Mouse (Mus musculus): ENCODE measurements around the gene Rapsn. TPM values are rescaled to one million over a fixed set of nuclear protein-coding genes. Genes with fewer than 3 reads are reported as not detected.
A peak's percentile ranks its signal among the peaks of the same experiment; 100 is the strongest.

The Rapsn gene
- total and polyA plus RNA-seq, 3 experiments, result 0.10 TPM; not detected in 2

DNA sequence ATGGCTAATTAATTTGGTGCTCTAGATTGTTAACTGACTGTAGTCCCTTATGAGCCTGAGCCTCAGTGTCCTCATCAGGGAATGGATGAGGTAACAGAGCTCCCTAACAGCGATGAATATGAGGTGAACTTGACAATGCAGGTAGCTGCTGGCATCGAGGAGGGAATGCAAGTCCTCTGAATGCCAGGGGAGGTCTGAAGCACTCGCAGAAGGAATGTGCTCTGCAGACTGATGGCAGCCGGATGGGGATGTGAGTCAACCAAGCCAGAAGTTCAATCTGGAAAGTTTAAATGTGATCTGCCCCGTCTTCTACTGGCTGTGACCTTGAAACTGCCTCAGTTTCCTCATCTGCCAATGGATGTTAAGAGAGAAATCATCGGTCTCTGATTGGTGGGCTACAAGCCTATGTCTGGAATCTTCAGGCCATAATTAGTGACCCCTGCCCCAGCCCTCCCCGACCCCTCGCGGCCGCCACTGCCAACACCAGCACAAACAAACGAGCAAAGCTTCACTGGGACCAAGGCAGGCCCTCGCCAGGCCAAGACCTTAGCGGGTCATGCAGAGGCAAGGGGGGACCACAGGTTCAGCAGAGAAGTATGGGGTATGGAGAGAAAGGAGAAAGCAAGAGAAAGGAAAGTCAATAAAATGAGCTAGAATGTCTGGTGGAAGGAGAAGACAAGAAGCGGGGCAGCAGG lies 34.0 kb downstream of the Rapsn start:
- peaks cover 7% of the 10 kb centered on the region; the same call in 1 of the 2 replicates for H3K79me2 ChIP-seq (ENCODE audit: control insufficient read depth, insufficient read depth, low read length, poor library complexity)
- peak overlapping the region; percentile 53 for H3K27ac ChIP-seq (ENCODE audit: control insufficient read depth, low read depth, low read length)
- peaks cover 0 to 6% of the 10 kb centered on the region in 2 experiments; a peak in 3 of 4 replicates for H3K4me1 ChIP-seq (ENCODE audit: control insufficient read depth in 1 of 2, insufficient read depth in 2 of 2, low read length in 2 of 2)
- peak overlapping the region; percentile 80 to 90 for H3K4me3 ChIP-seq (ENCODE audit: control insufficient read depth in 1 of 2, insufficient read depth in 1 of 2, low read depth in 2 of 2, low read length in 2 of 2)
- TF ChIP-seq JUND (IDR thresholded peaks at IDR 0.05; ENCODE audit: low read depth, low read length) (no peak), MAZ (IDR thresholded peaks at IDR 0.05; ENCODE audit: low read depth, low read length) (no peak), USF2 (IDR thresholded peaks at IDR 0.05; ENCODE audit: borderline replicate concordance in 1 of 2, insufficient read depth in 1 of 2, low read depth in 1 of 2, low read length in 2 of 2) (no peak), RAD21 (IDR thresholded peaks at IDR 0.05; ENCODE audit: low read depth, low read length) (no peak), CTCF (IDR thresholded peaks at IDR 0.05 in 2 of 3, conservative IDR thresholded peaks at IDR 0.05 in 1 of 3; ENCODE audit: control insufficient read depth in 1 of 3, insufficient read depth in 1 of 3, low read depth in 2 of 3, low read length in 3 of 3, poor library complexity in 1 of 3, severe bottlenecking in 1 of 3) (no peak), CHD2 (IDR thresholded peaks at IDR 0.05; ENCODE audit: low read length) (no peak), KAT2A (conservative IDR thresholded peaks at IDR 0.05; ENCODE audit: low read depth, low read length) (no peak), POLR2AphosphoS2 (IDR thresholded peaks at IDR 0.05; ENCODE audit: low read length) (no peak), EP300 (IDR thresholded peaks at IDR 0.05; ENCODE audit: low read depth in 1 of 2, low read length in 2 of 2) (no peak), GABPA (IDR thresholded peaks at IDR 0.05; ENCODE audit: low read depth, low read length) (no peak), NELFE (IDR thresholded peaks at IDR 0.05; ENCODE audit: low read depth, low read length) (no peak), ZNF384 (IDR thresholded peaks at IDR 0.05; ENCODE audit: low read depth, low read length) (no peak), POLR2AphosphoS5 (IDR thresholded peaks at IDR 0.05; ENCODE audit: borderline replicate concordance, low read depth, low read length) (no peak), ZMIZ1 (IDR thresholded peaks at IDR 0.05; ENCODE audit: low read depth, low read length) (no peak), TCF12 (IDR thresholded peaks at IDR 0.05; ENCODE audit: low read depth, low read length) (no peak), POLR2A (IDR thresholded peaks at IDR 0.05; ENCODE audit: control insufficient read depth in 1 of 2, insufficient read depth in 1 of 2, low read depth in 1 of 2, low read length in 2 of 2, poor library complexity in 1 of 2) (no peak), SIN3A (IDR thresholded peaks at IDR 0.05; ENCODE audit: low read length) (no peak)
- peaks cover 0 to 8% of the 10 kb centered on the region in 2 experiments; a peak in 2 of 4 replicates for H3K36me3 ChIP-seq (ENCODE audit: control insufficient read depth in 1 of 2, insufficient read depth in 2 of 2, low read length in 2 of 2)
- H3K9ac ChIP-seq (ENCODE audit: control insufficient read depth, low read depth, low read length, poor library complexity, severe bottlenecking), result peak overlapping the region; percentile 88
- no peaks in the 10 kb centered on the region for H3K9me3 ChIP-seq (replicated peaks; ENCODE audit: insufficient read depth, low read length)
- peak; percentile 57 for DNase-seq (ENCODE audit: low read depth, low spot score)
- no peaks in the 10 kb centered on the region for H3K27me3 ChIP-seq (ENCODE audit: control insufficient read depth in 1 of 2, insufficient read depth in 2 of 2, low read length in 2 of 2)

DNA sequence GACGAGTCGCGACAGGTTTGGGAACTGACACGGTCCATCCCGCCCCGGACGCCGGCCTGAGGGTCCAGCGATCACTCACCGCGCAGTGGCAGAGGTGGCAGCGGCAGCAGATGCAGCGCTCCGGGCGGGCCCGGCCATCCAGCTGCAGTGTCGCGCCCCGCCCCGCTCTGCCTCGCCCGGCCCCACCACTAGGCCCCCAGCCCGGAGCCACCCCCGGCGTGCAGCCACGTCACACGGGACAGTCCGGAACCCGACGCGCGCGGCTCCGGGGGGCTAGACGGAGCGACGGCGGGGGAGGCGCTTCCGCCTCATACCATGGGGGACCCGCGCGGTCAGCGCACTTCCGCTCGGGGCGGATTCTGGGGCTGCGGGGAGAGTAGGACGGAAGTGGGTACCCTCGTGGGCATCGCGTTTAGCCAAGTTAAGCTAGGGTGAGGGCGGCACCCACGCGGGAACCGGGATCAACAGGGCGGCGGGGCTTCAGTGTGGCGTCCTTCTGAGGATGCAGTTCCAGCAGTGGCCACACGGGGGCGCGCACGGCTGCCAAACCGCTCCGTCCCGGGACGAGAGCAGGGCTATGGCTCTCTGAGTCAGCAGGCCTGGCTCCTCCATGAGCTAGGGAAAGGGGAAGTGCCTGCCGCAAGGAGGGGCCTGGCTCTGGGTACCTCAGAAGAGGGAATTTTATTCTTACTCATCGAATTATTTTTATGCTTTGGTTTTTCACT lies 34.8 kb downstream of the Rapsn start, which contains the start of gene Slc39a13:
Gene Slc39a13, minus strand, starts transcription at position 342 of the 725 bp plus-strand sequence.
- Histone ChIP-seq H3K9ac (ENCODE audit: control insufficient read depth, low read depth, low read length, poor library complexity, severe bottlenecking) (peak within 1 kb of the TSS; percentile 88), H3K9me3 (replicated peaks; ENCODE audit: insufficient read depth, low read length) (no peaks in the 10 kb centered on the region), H3K36me3 (ENCODE audit: control insufficient read depth in 1 of 2, insufficient read depth in 2 of 2, low read length in 2 of 2) (peaks cover 0 to 8% of the 10 kb centered on the region in 2 experiments; a peak in 2 of 4 replicates), H3K4me1 (ENCODE audit: control insufficient read depth in 1 of 2, insufficient read depth in 2 of 2, low read length in 2 of 2) (peaks cover 0 to 6% of the 10 kb centered on the region in 2 experiments; a peak in 3 of 4 replicates), H3K27me3 (ENCODE audit: control insufficient read depth in 1 of 2, insufficient read depth in 2 of 2, low read length in 2 of 2) (no peaks in the 10 kb centered on the region), H3K27ac (ENCODE audit: control insufficient read depth, low read depth, low read length) (peak within 1 kb of the TSS; percentile 82), H3K4me3 (ENCODE audit: control insufficient read depth in 1 of 2, insufficient read depth in 1 of 2, low read depth in 2 of 2, low read length in 2 of 2) (peak within 1 kb of the TSS; percentile 80 to 90), H3K79me2 (ENCODE audit: control insufficient read depth, insufficient read depth, low read length, poor library complexity) (peaks cover 7% of the 10 kb centered on the region; the same call in 1 of the 2 replicates)
- DNase-seq (ENCODE audit: low read depth, low spot score), result peak; percentile 98
- peak; percentile 73 for TF ChIP-seq TBP (IDR thresholded peaks at IDR 0.05; ENCODE audit: low read depth, low read length)
- no peak; the same call in 1 of the 2 replicates for TF ChIP-seq KAT2A (conservative IDR thresholded peaks at IDR 0.05; ENCODE audit: low read depth, low read length)
- no peak for TF ChIP-seq GABPA (IDR thresholded peaks at IDR 0.05; ENCODE audit: low read depth, low read length)
- no peak for TF ChIP-seq ZKSCAN1 (IDR thresholded peaks at IDR 0.05; ENCODE audit: low read depth, low read length)
- no peak for TF ChIP-seq TAL1 (IDR thresholded peaks at IDR 0.05; ENCODE audit: low read length)
- TF ChIP-seq SIN3A (IDR thresholded peaks at IDR 0.05; ENCODE audit: low read length), result peak; percentile 92
- peak; percentile 70 for TF ChIP-seq ZC3H11A (IDR thresholded peaks at IDR 0.05; ENCODE audit: low read depth, low read length)
- TF ChIP-seq GATA1 (IDR thresholded peaks at IDR 0.05; ENCODE audit: low read depth, low read length), result no peak
- TF ChIP-seq BHLHE40 (IDR thresholded peaks at IDR 0.05; ENCODE audit: borderline replicate concordance, low read depth, low read length), result no peak; the same call in 1 of the 2 replicates
- TF ChIP-seq E2F4 (IDR thresholded peaks at IDR 0.05; ENCODE audit: borderline replicate concordance, low read depth, low read length), result no peak
- peak; percentile 97; the same call in 1 of the 2 replicates for TF ChIP-seq MAZ (IDR thresholded peaks at IDR 0.05; ENCODE audit: low read depth, low read length)
- peak in 1 of 2 experiments; percentile 65; a peak in 2 of 4 replicates for TF ChIP-seq POLR2A (IDR thresholded peaks at IDR 0.05; ENCODE audit: control insufficient read depth in 1 of 2, insufficient read depth in 1 of 2, low read depth in 1 of 2, low read length in 2 of 2, poor library complexity in 1 of 2)
- TF ChIP-seq ELF1 (IDR thresholded peaks at IDR 0.05; ENCODE audit: low read depth, low read length), result peak; percentile 88
- no peak for TF ChIP-seq CHD2 (IDR thresholded peaks at IDR 0.05; ENCODE audit: low read length)
- TF ChIP-seq CHD1 (IDR thresholded peaks at IDR 0.05; ENCODE audit: low read depth, low read length), result no peak
- TF ChIP-seq NRF1 (IDR thresholded peaks at IDR 0.05; ENCODE audit: insufficient read depth, low read depth, low read length, poor library complexity, severe bottlenecking), result no peak
- TF ChIP-seq USF2 (IDR thresholded peaks at IDR 0.05; ENCODE audit: borderline replicate concordance in 1 of 2, insufficient read depth in 1 of 2, low read depth in 1 of 2, low read length in 2 of 2), result no peak
- peak; percentile 65; the same call in 1 of the 2 replicates for TF ChIP-seq TCF12 (IDR thresholded peaks at IDR 0.05; ENCODE audit: low read depth, low read length)

Data from MEL (cell line).